Mouse (Mus musculus) liver, embryonic 14.5 days (tissue): ENCODE data around the gene Gm9913. TPM values are rescaled to one million over a fixed set of nuclear protein-coding genes. Genes with fewer than 3 reads are reported as not detected.

Experiments used
- ATAC-seq: fragments of 200-750 bp; cut with Nextera tagmentation; 2 replicates; pipeline ENCODE4 v1.8.0; 2017; ENCODE audit warnings: moderate number of reproducible peaks, mild to moderate bottlenecking, moderate library complexity; ENCODE audit not compliant: insufficient read depth
- DNase-seq, 3 experiments: peaks; one replicate each; pipeline ENCODE4 v3.0.0-alpha.2; 2012 to 2013; ENCODE audit warnings: low read depth in 3 of 3, low spot score in 3 of 3
- H3K27ac ChIP-seq: fragments of 300-500 bp; sonication (generic); 2 replicates; pipeline ENCODE4 v1.5.1; 2014; ENCODE audit warnings: moderate library complexity, mild to moderate bottlenecking, control low read depth, inconsistent platforms
- H3K27me3 ChIP-seq: fragments of 300-500 bp; sonication (generic); 2 replicates; pipeline ENCODE4 v1.6.1; 2014; ENCODE audit warnings: mild to moderate bottlenecking, low read length, moderate library complexity; ENCODE audit not compliant: control insufficient read depth, insufficient read depth
- H3K36me3 ChIP-seq: fragments of 300-500 bp; sonication (generic); replicated peaks from 2 replicates; pipeline ENCODE4 v1.6.1; 2014; ENCODE audit warnings: low read depth; ENCODE audit not compliant: control insufficient read depth, insufficient read depth
- H3K4me1 ChIP-seq, 2 experiments: fragments of 200-500 bp in 1 of 2; fragments of 300-500 bp in 1 of 2; sonication (generic) in 1 of 2; replicated peaks; 2 replicates each; pipeline ENCODE4 v1.6.1; 2012 to 2014; ENCODE audit warnings: antibody characterized with exemption in 1 of 2, inconsistent platforms in 1 of 2, low read length in 1 of 2; ENCODE audit not compliant: control insufficient read depth in 2 of 2, insufficient read depth in 2 of 2
- H3K4me2 ChIP-seq: fragments of 300-500 bp; sonication (generic); 2 replicates; pipeline ENCODE4 v1.6.1; 2014; ENCODE audit warnings: low read depth, mild to moderate bottlenecking, control low read depth, moderate library complexity
- H3K4me3 ChIP-seq, 2 experiments: fragments of 200-500 bp in 1 of 2; fragments of 300-500 bp in 1 of 2; sonication (generic) in 1 of 2; 2 replicates each; pipeline ENCODE4 v1.5.1; 2012 to 2014; ENCODE audit warnings: low read depth in 2 of 2, low read length in 2 of 2, mild to moderate bottlenecking in 2 of 2, control low read depth in 1 of 2, inconsistent platforms in 1 of 2, moderate library complexity in 1 of 2; ENCODE audit not compliant: insufficient read depth in 1 of 2
- H3K9ac ChIP-seq: fragments of 300-500 bp; sonication (generic); replicated peaks from 2 replicates; pipeline ENCODE4 v1.6.1; 2014; ENCODE audit warnings: mild to moderate bottlenecking, control low read depth, moderate library complexity
- H3K9me3 ChIP-seq: fragments of 300-500 bp; sonication (generic); 2 replicates; pipeline ENCODE4 v1.6.1; 2016; ENCODE audit warnings: low read length, mixed read lengths; ENCODE audit not compliant: control insufficient read depth
- CTCF ChIP-seq: IDR thresholded peaks from 2 replicates; pipeline ENCODE4 v1.5.1; 2016; ENCODE audit warnings: antibody characterized with exemption, low read depth, control low read depth
- EP300 ChIP-seq: IDR thresholded peaks from 2 replicates; pipeline ENCODE4 v1.6.1; 2016; ENCODE audit warnings: antibody characterized with exemption, low read depth
- WGBS: fragments of 180-500 bp; shearing (Covaris S2); extraction: QIAGEN DNeasy Blood & Tissue Kit; methylation state at CpG from one replicate; pipeline ENCODE4 v1.1.7; 2014; ENCODE audit not compliant: insufficient replicate concordance; 5-methylcytosine and 5-hydroxymethylcytosine counted together
- polyA plus RNA-seq, 2 experiments: library from polyadenylated mRNA; depleted of rRNA in 1 of 2; stranded (reverse) in 1 of 2; unstranded in 1 of 2; fragments of >200 nt; fragmentation: Nextera tagmentation in 1 of 2; extraction: Ambion mirVana in 1 of 2; gene quantifications; 2 replicates each; pipeline versions ENCODE4 v1.2.1 to v1.2.3; 2012 to 2014

Gene Gm9913
- not detected in 2 replicates for polyA plus RNA-seq (2012; rRNA removed)
- not detected in 2 replicates for polyA plus RNA-seq (2014; fragmentation: Nextera tagmentation; extraction: Ambion mirVana)

- DNase-seq (no peak), ATAC-seq (no peak)
- Histone ChIP-seq H3K4me3 (peak within 1 kb of the TSS; percentile 31 to 37; a peak in 3 of 4 replicates), H3K4me2 (peak within 1 kb of the TSS; percentile 34), H3K36me3 (no peaks in the 10 kb centered on the region), H3K27me3 (peaks cover 42% of the 10 kb centered on the region), H3K27ac (no peak within 1 kb of the TSS), H3K9ac (no peak within 1 kb of the TSS), H3K9me3 (no peaks in the 10 kb centered on the region), H3K4me1 (no peaks in the 10 kb centered on the region)
- TF ChIP-seq EP300: no peak
- no peak for TF ChIP-seq CTCF
- 2% methylated on average over 45 of the region's 45 CpGs for WGBS
These were observed at the start of gene Gm9913 for GRCm38 (mm10) chr2:125505006-125505745. Gm9913 (plus strand) TSS chr2:125505089.

GRCm38 (mm10) chr2:125456059-125456789 is 48.7 kb upstream of the Gm9913 start:
- TF ChIP-seq EP300 (no peak), CTCF (no peak)
- Histone ChIP-seq H3K9ac (no peak overlapping the region), H3K9me3 (no peaks in the 10 kb centered on the region), H3K27ac (no peak overlapping the region), H3K4me3 (no peak overlapping the region), H3K36me3 (no peaks in the 10 kb centered on the region), H3K4me2 (no peak overlapping the region), H3K27me3 (no peaks in the 10 kb centered on the region), H3K4me1 (no peaks in the 10 kb centered on the region)
- WGBS: 16% methylated on average over 15 of the region's 15 CpGs
- DNase-seq: peak in 1 of 3 experiments; percentile 4
- peak; percentile 52 for ATAC-seq

- Histone ChIP-seq H3K4me2 (no peak overlapping the region), H3K4me1 (no peaks in the 10 kb centered on the region), H3K36me3 (no peaks in the 10 kb centered on the region), H3K27me3 (no peaks in the 10 kb centered on the region), H3K9ac (no peak overlapping the region), H3K4me3 (no peak overlapping the region), H3K9me3 (no peaks in the 10 kb centered on the region), H3K27ac (no peak overlapping the region)
- DNase-seq: no peak
- ATAC-seq: no peak
- TF ChIP-seq EP300 (no peak), CTCF (no peak)
- 56% methylated on average over 3 of the region's 3 CpGs for WGBS
These were observed 45.8 kb upstream of the Gm9913 start for GRCm38 (mm10) chr2:125459087-125459486.

- Histone ChIP-seq H3K27me3 (no peaks in the 10 kb centered on the region), H3K27ac (no peak overlapping the region), H3K4me3 (no peak overlapping the region), H3K36me3 (no peaks in the 10 kb centered on the region), H3K4me1 (no peaks in the 10 kb centered on the region), H3K9me3 (no peaks in the 10 kb centered on the region), H3K9ac (no peak overlapping the region), H3K4me2 (no peak overlapping the region)
- ATAC-seq (no peak), DNase-seq (no peak)
- 33% methylated on average over 6 of the region's 6 CpGs for WGBS
- TF ChIP-seq EP300 (no peak), CTCF (no peak)
These were observed 40.9 kb upstream of the Gm9913 start for GRCm38 (mm10) chr2:125464036-125464435.

- 23% methylated on average over 8 of the region's 8 CpGs for WGBS
- no peak overlapping the region for H3K4me3 ChIP-seq
- H3K27me3 ChIP-seq: no peaks in the 10 kb centered on the region
- ATAC-seq (no peak), DNase-seq (no peak)
- H3K9me3 ChIP-seq: no peaks in the 10 kb centered on the region
- no peak overlapping the region for H3K4me2 ChIP-seq
- H3K4me1 ChIP-seq: peaks cover 0 to 2% of the 10 kb centered on the region in 2 experiments; a peak in 1 of 4 replicates
- TF ChIP-seq CTCF (no peak), EP300 (no peak)
- no peak overlapping the region for H3K27ac ChIP-seq
- H3K9ac ChIP-seq: no peak overlapping the region
- no peaks in the 10 kb centered on the region for H3K36me3 ChIP-seq
These were observed 34.2 kb upstream of the Gm9913 start for GRCm38 (mm10) chr2:125470553-125471295.
